Mouse (Mus musculus) kidney, postnatal 0 days (tissue): ENCODE measurements around the gene Sprr4. TPM values are rescaled to one million over a fixed set of nuclear protein-coding genes. Genes with fewer than 3 reads are reported as not detected.
"Not testable (repeated sequence)": the region's sequence is repeated elsewhere in the genome, so short reads cannot be mapped to it uniquely, and the experiment has no call there.

Source experiments
- ATAC-seq: fragments of 200-750 bp; cut with Nextera tagmentation; replicated peaks from 2 replicates; pipeline ENCODE4 v1.8.0; 2017; ENCODE audit warnings: low read depth, moderate number of reproducible peaks, moderate TSS enrichment, moderate library complexity; ENCODE audit not compliant: low FRiP score
- DNase-seq: peaks from one replicate; pipeline ENCODE4 v3.0.0-alpha.2; 2016; ENCODE audit warnings: low spot score
- H3K27ac ChIP-seq: fragments of 300-500 bp; sonication (generic); 2 replicates; pipeline ENCODE4 v1.5.1; 2014; ENCODE audit warnings: mild to moderate bottlenecking
- H3K27me3 ChIP-seq: fragments of 300-500 bp; sonication (generic); 2 replicates; pipeline ENCODE4 v1.6.1; 2014; ENCODE audit warnings: low read length, mixed read lengths; ENCODE audit not compliant: insufficient read depth
- H3K36me3 ChIP-seq: fragments of 300-500 bp; sonication (generic); 2 replicates; pipeline ENCODE4 v1.6.1; 2014; ENCODE audit warnings: low read length, mixed read lengths; ENCODE audit not compliant: insufficient read depth
- H3K4me1 ChIP-seq: fragments of 300-500 bp; sonication (generic); replicated peaks from 2 replicates; pipeline ENCODE4 v1.6.1; 2014; ENCODE audit warnings: antibody characterized with exemption, low read length, mixed read lengths; ENCODE audit not compliant: insufficient read depth
- H3K4me2 ChIP-seq: fragments of 300-500 bp; sonication (generic); 2 replicates; pipeline ENCODE4 v1.6.1; 2014; ENCODE audit warnings: mild to moderate bottlenecking, low read length, moderate library complexity, mixed read lengths
- H3K4me3 ChIP-seq: fragments of 300-500 bp; sonication (generic); replicated peaks from 2 replicates; pipeline ENCODE4 v1.5.1; 2014; ENCODE audit warnings: low read depth, low read length
- H3K9ac ChIP-seq: fragments of 300-500 bp; sonication (generic); 2 replicates; pipeline ENCODE4 v1.6.1; 2014; ENCODE audit warnings: low read depth, low read length
- H3K9me3 ChIP-seq: fragments of 300-500 bp; sonication (generic); replicated peaks from 2 replicates; pipeline ENCODE4 v1.6.1; 2016; ENCODE audit warnings: low read length, inconsistent platforms, mixed read lengths
- CTCF ChIP-seq: IDR thresholded peaks from 2 replicates; pipeline ENCODE4 v1.5.1; 2016; ENCODE audit warnings: antibody characterized with exemption, low read depth, mild to moderate bottlenecking, moderate library complexity
- WGBS: fragments of 180-500 bp; shearing (Covaris S2); extraction: QIAGEN DNeasy Blood & Tissue Kit; methylation state at CpG from one replicate; pipeline ENCODE4 v1.1.7; 2014; 5-methylcytosine and 5-hydroxymethylcytosine counted together
- polyA plus RNA-seq: library from polyadenylated mRNA; unstranded; fragments of >200 nt; fragmentation: Nextera tagmentation; extraction: Ambion mirVana; gene quantifications from 2 replicates; pipeline ENCODE4 v1.2.1, GENCODE M21; 2015

Gene Sprr4
- polyA plus RNA-seq, 1 experiment from 2014 or later: not detected

GRCm38 (mm10) chr3:92486307-92486706 is 14.0 kb downstream of the Sprr4 start:
- 21% methylated on average over 1 of the region's 1 CpGs for WGBS
- no peak for TF ChIP-seq CTCF
- Histone ChIP-seq H3K4me3 (no peak overlapping the region), H3K4me1 (no peaks in the 10 kb centered on the region), H3K9ac (no peak overlapping the region), H3K36me3 (no peaks in the 10 kb centered on the region), H3K27ac (no peak overlapping the region), H3K4me2 (no peak overlapping the region), H3K9me3 (no peaks in the 10 kb centered on the region), H3K27me3 (no peaks in the 10 kb centered on the region)
- ATAC-seq (no peak), DNase-seq (no peak)

- no peak for ATAC-seq
- H3K27ac ChIP-seq: no peak within 1 kb of the TSS
These were observed 14.4 kb downstream of the Sprr4 start, which contains the start of gene Sprr1a for GRCm38 (mm10) chr3:92485863-92486262. Gene Sprr1a, minus strand, starts transcription at chr3:92485895.

GRCm38 (mm10) chr3:92481249-92481648 is 19.0 kb downstream of the Sprr4 start:
- H3K27ac ChIP-seq, H3K4me1 ChIP-seq, H3K36me3 ChIP-seq, H3K4me2 ChIP-seq, H3K9ac ChIP-seq, H3K27me3 ChIP-seq, DNase-seq, H3K4me3 ChIP-seq, H3K9me3 ChIP-seq, ATAC-seq: not testable (repeated sequence)
- peak; percentile 49 for TF ChIP-seq CTCF

More at GRCm38 (mm10) chr3:92485863-92486262, 14.4 kb downstream of the Sprr4 start, which contains the start of gene Sprr1a:
- H3K4me1 ChIP-seq: no peaks in the 10 kb centered on the region
- no peak for TF ChIP-seq CTCF
- H3K9me3 ChIP-seq: no peaks in the 10 kb centered on the region
- no peak within 1 kb of the TSS for H3K4me3 ChIP-seq
- H3K27me3 ChIP-seq: no peaks in the 10 kb centered on the region
- DNase-seq: no peak
- no peak within 1 kb of the TSS for H3K9ac ChIP-seq
- no peak within 1 kb of the TSS for H3K4me2 ChIP-seq
- no peaks in the 10 kb centered on the region for H3K36me3 ChIP-seq

GRCm38 (mm10) chr3:92470111-92470510 is 30.2 kb downstream of the Sprr4 start:
- Histone ChIP-seq H3K36me3 (no peaks in the 10 kb centered on the region), H3K9me3 (no peaks in the 10 kb centered on the region), H3K27ac (no peak overlapping the region), H3K27me3 (no peaks in the 10 kb centered on the region), H3K4me2 (no peak overlapping the region), H3K9ac (no peak overlapping the region), H3K4me3 (no peak overlapping the region), H3K4me1 (no peaks in the 10 kb centered on the region)
- ATAC-seq: no peak
- no peak for TF ChIP-seq CTCF
- DNase-seq: no peak
- WGBS: 79% methylated on average over 2 of the region's 2 CpGs

- Histone ChIP-seq H3K4me3 (no peak overlapping the region), H3K27ac (no peak overlapping the region), H3K9me3 (no peaks in the 10 kb centered on the region), H3K4me2 (no peak overlapping the region), H3K36me3 (no peaks in the 10 kb centered on the region), H3K4me1 (no peaks in the 10 kb centered on the region), H3K27me3 (no peaks in the 10 kb centered on the region), H3K9ac (no peak overlapping the region)
- no peak for DNase-seq
- TF ChIP-seq CTCF: no peak
- ATAC-seq: no peak
These were observed 32.9 kb downstream of the Sprr4 start for GRCm38 (mm10) chr3:92467424-92467823.

- no peak overlapping the region for H3K27ac ChIP-seq
- H3K9me3 ChIP-seq: no peaks in the 10 kb centered on the region
- no peak for TF ChIP-seq CTCF
- H3K9ac ChIP-seq: no peak overlapping the region
- no peaks in the 10 kb centered on the region for H3K36me3 ChIP-seq
- 93% methylated on average over 1 of the region's 1 CpGs for WGBS
- DNase-seq (no peak), ATAC-seq (no peak)
- no peak overlapping the region for H3K4me2 ChIP-seq
- no peaks in the 10 kb centered on the region for H3K4me1 ChIP-seq
- no peaks in the 10 kb centered on the region for H3K27me3 ChIP-seq
- H3K4me3 ChIP-seq: no peak overlapping the region
These were observed 33.7 kb downstream of the Sprr4 start for GRCm38 (mm10) chr3:92466576-92466975.

GRCm38 (mm10) chr3:92458620-92459019 is 41.7 kb downstream of the Sprr4 start, which contains the start of gene Sprr3:
Gene Sprr3, minus strand, starts transcription at chr3:92458720.
- no peak for TF ChIP-seq CTCF
- 53% methylated on average over 2 of the region's 2 CpGs for WGBS
- DNase-seq: no peak

More at GRCm38 (mm10) chr3:92458620-92459019, 41.7 kb downstream of the Sprr4 start, which contains the start of gene Sprr3:
- H3K9ac ChIP-seq: no peak within 1 kb of the TSS
- ATAC-seq: no peak
- H3K27ac ChIP-seq: no peak within 1 kb of the TSS
- no peaks in the 10 kb centered on the region for H3K4me1 ChIP-seq
- H3K36me3 ChIP-seq: no peaks in the 10 kb centered on the region
- H3K4me3 ChIP-seq: no peak within 1 kb of the TSS
- no peaks in the 10 kb centered on the region for H3K9me3 ChIP-seq
- H3K27me3 ChIP-seq: no peaks in the 10 kb centered on the region
- H3K4me2 ChIP-seq: no peak within 1 kb of the TSS
